Mouse (Mus musculus) limb, embryonic 11.5 days (tissue): ENCODE results near the gene Mrps16. TPM values are rescaled to one million over a fixed set of nuclear protein-coding genes. Genes with fewer than 3 reads are reported as not detected.

ENCODE experiments used
- ATAC-seq: fragments of 200-750 bp; cut with Nextera tagmentation; 2 replicates; pipeline ENCODE4 v1.8.0; 2017; ENCODE audit warnings: low read depth; ENCODE audit not compliant: insufficient number of reproducible peaks, low FRiP score, low TSS enrichment
- DNase-seq: peaks from one replicate; pipeline ENCODE4 v3.0.0-alpha.2; 2015; ENCODE audit warnings: low spot score
- H3K27ac ChIP-seq: fragments of 300-500 bp; sonication (generic); replicated peaks from 2 replicates; pipeline ENCODE4 v1.5.1; 2014; ENCODE audit warnings: low read depth, mild to moderate bottlenecking, low read length
- H3K27me3 ChIP-seq: fragments of 300-500 bp; sonication (generic); 2 replicates; pipeline ENCODE4 v1.6.1; 2014; ENCODE audit warnings: mild to moderate bottlenecking, low read length, mixed read lengths; ENCODE audit not compliant: control insufficient read depth, insufficient read depth
- H3K36me3 ChIP-seq: fragments of 300-500 bp; sonication (generic); 2 replicates; pipeline ENCODE4 v1.6.1; 2014; ENCODE audit warnings: mild to moderate bottlenecking, low read length, moderate library complexity, mixed read lengths; ENCODE audit not compliant: control insufficient read depth, insufficient read depth
- H3K4me1 ChIP-seq: fragments of 300-500 bp; sonication (generic); 2 replicates; pipeline ENCODE4 v1.6.1; 2014; ENCODE audit warnings: low read length, mixed read lengths; ENCODE audit not compliant: control insufficient read depth, insufficient read depth
- H3K4me2 ChIP-seq: fragments of 300-500 bp; sonication (generic); 2 replicates; pipeline ENCODE4 v1.6.1; 2014; ENCODE audit warnings: low read depth, mild to moderate bottlenecking, moderate library complexity; ENCODE audit not compliant: severe bottlenecking
- H3K4me3 ChIP-seq: fragments of 300-500 bp; sonication (generic); 2 replicates; pipeline ENCODE4 v1.5.1; 2014; ENCODE audit warnings: low read depth, low read length
- H3K9ac ChIP-seq: fragments of 300-500 bp; sonication (generic); 2 replicates; pipeline ENCODE4 v1.6.1; 2014; ENCODE audit warnings: mild to moderate bottlenecking, low read length
- H3K9me3 ChIP-seq: fragments of 300-500 bp; sonication (generic); 2 replicates; pipeline ENCODE4 v1.6.1; 2016; ENCODE audit warnings: low read length; ENCODE audit not compliant: control insufficient read depth
- WGBS: fragments of 180-500 bp; shearing (Covaris S2); extraction: QIAGEN DNeasy Blood & Tissue Kit; methylation state at CpG from one replicate; pipeline ENCODE4 v1.1.7; 2014; 5-methylcytosine and 5-hydroxymethylcytosine counted together
- polyA plus RNA-seq: library from polyadenylated mRNA; unstranded; fragments of >200 nt; fragmentation: Nextera tagmentation; extraction: Ambion mirVana; gene quantifications from 2 replicates; pipeline ENCODE4 v1.2.1, GENCODE M21; 2014

The Mrps16 gene
- polyA plus RNA-seq, 1 experiment from 2014 or later = 86.3 TPM

- 87% methylated on average over 9 of the region's 9 CpGs for WGBS
- Histone ChIP-seq H3K27me3 (no peaks in the 10 kb centered on the region), H3K27ac (no peak overlapping the region), H3K36me3 (peaks cover 7% of the 10 kb centered on the region), H3K9me3 (no peaks in the 10 kb centered on the region), H3K4me3 (no peak overlapping the region), H3K9ac (no peak overlapping the region), H3K4me1 (0 out of 2 replicates have a peak, but pooled peaks cover 2% of the 10 kb centered on the region), H3K4me2 (no peak overlapping the region)
- DNase-seq (no peak), ATAC-seq (no peak)
These were observed 47.5 kb downstream of the Mrps16 start for GRCm38 (mm10) chr14:20345885-20346284.

- no peaks in the 10 kb centered on the region for H3K4me1 ChIP-seq
- H3K9me3 ChIP-seq = no peaks in the 10 kb centered on the region
- no peak overlapping the region for H3K9ac ChIP-seq
- no peaks in the 10 kb centered on the region for H3K27me3 ChIP-seq
- H3K36me3 ChIP-seq = peaks cover 16% of the 10 kb centered on the region
- ATAC-seq (no peak), DNase-seq (no peak)
- no peak overlapping the region for H3K4me2 ChIP-seq
- 84% methylated on average over 7 of the region's 7 CpGs for WGBS
- no peak overlapping the region for H3K4me3 ChIP-seq
- H3K27ac ChIP-seq = no peak overlapping the region
These were observed 52.6 kb downstream of the Mrps16 start for GRCm38 (mm10) chr14:20340866-20341265.

- Histone ChIP-seq H3K9ac (no peak overlapping the region), H3K4me1 (no peaks in the 10 kb centered on the region), H3K36me3 (peaks cover 20% of the 10 kb centered on the region), H3K4me2 (no peak overlapping the region), H3K27ac (no peak overlapping the region), H3K9me3 (no peaks in the 10 kb centered on the region), H3K27me3 (no peaks in the 10 kb centered on the region), H3K4me3 (no peak overlapping the region)
- WGBS = 82% methylated on average over 8 of the region's 8 CpGs
- ATAC-seq (no peak), DNase-seq (peak; percentile 30)
These were observed 53.3 kb downstream of the Mrps16 start for GRCm38 (mm10) chr14:20340149-20340548.

GRCm38 (mm10) chr14:20339415-20339814, 54.0 kb downstream of the Mrps16 start:
- DNase-seq (no peak), ATAC-seq (no peak)
- H3K9ac ChIP-seq = no peak overlapping the region
- H3K9me3 ChIP-seq = no peaks in the 10 kb centered on the region
- no peak overlapping the region for H3K27ac ChIP-seq
- no peak overlapping the region for H3K4me3 ChIP-seq
- 97% methylated on average over 5 of the region's 5 CpGs for WGBS
- H3K36me3 ChIP-seq = peaks cover 19% of the 10 kb centered on the region
- no peaks in the 10 kb centered on the region for H3K27me3 ChIP-seq
- no peak overlapping the region for H3K4me2 ChIP-seq
- H3K4me1 ChIP-seq = no peaks in the 10 kb centered on the region

Other genes with a start within 250 kb of the Mrps16 start
- gene Kcnk5, start 211.8 kb downstream of the Mrps16 start, polyA plus RNA-seq = 5.2 and 6.4 TPM in 2 replicates
- gene Kcnk16, start 124.4 kb downstream of the Mrps16 start, polyA plus RNA-seq = not detected in 2 replicates
- 9.9 and 13.8 TPM in 2 replicates for gene Nudt13, start 98.9 kb downstream of the Mrps16 start, polyA plus RNA-seq
- 74.0 and 74.4 TPM in 2 replicates for gene Ecd, start 45.5 kb downstream of the Mrps16 start, polyA plus RNA-seq
- 50.4 and 56.9 TPM in 2 replicates for gene Fam149b, start 45.5 kb downstream of the Mrps16 start, polyA plus RNA-seq
- 261 and 262 TPM in 2 replicates for gene Dnajc9, start 4.7 kb downstream of the Mrps16 start, polyA plus RNA-seq
- 0.18 and 0.23 TPM in 2 replicates for gene Cfap70, start 58.6 kb upstream of the Mrps16 start, polyA plus RNA-seq
- 25.1 and 26.2 TPM in 2 replicates for gene Anxa7, start 86.5 kb upstream of the Mrps16 start, polyA plus RNA-seq
- 1.7 and 1.8 TPM in 2 replicates for gene Mss51, start 103.3 kb upstream of the Mrps16 start, polyA plus RNA-seq
- 55.8 and 56.9 TPM in 2 replicates for gene Ppp3cb, start 152.9 kb upstream of the Mrps16 start, polyA plus RNA-seq
- 14.5 and 17.0 TPM in 2 replicates for gene Usp54, start 247.4 kb upstream of the Mrps16 start, polyA plus RNA-seq